Mouse (Mus musculus): ENCODE data around the gene Olfr341.

The Olfr341 gene

GRCm38 (mm10) chr2:36482368-36482767 is at the start of gene Olfr341:
Gene Olfr341 (minus strand): TSS chr2:36482468.
- no peak for DNase-seq

GRCm38 (mm10) chr2:36524698-36525097 is 42.4 kb upstream of the Olfr341 start, which contains the start of gene Olfr342:
Gene Olfr342 (plus strand): TSS chr2:36524998.
- no peak for DNase-seq

GRCm38 (mm10) chr2:36473634-36474033 is 8.6 kb downstream of the Olfr341 start:
- DNase-seq: no peak

- no peak for DNase-seq
Observed at GRCm38 (mm10) chr2:36452287-36452686, 30.0 kb downstream of the Olfr341 start, which contains the start of gene Olfr340. Gene Olfr340 (plus strand): TSS chr2:36452587.
